Mouse (Mus musculus) hindbrain, embryonic 15.5 days (tissue): Measurements from ENCODE around the gene Zfp738. TPM values are rescaled to one million over a fixed set of nuclear protein-coding genes. Genes with fewer than 3 reads are reported as not detected.
"Not testable (repeated sequence)": the region's sequence is repeated elsewhere in the genome, so short reads cannot be mapped to it uniquely, and the experiment has no call there.

Experiments
- ATAC-seq: fragments of 200-750 bp; cut with Nextera tagmentation; 2 replicates; pipeline ENCODE4 v1.8.0; 2017; ENCODE audit warnings: low read depth, moderate number of reproducible peaks, moderate TSS enrichment; ENCODE audit not compliant: low FRiP score
- H3K27ac ChIP-seq: fragments of 300-500 bp; sonication (generic); replicated peaks from 2 replicates; pipeline ENCODE4 v1.5.1; 2015; ENCODE audit warnings: mild to moderate bottlenecking, inconsistent platforms
- H3K27me3 ChIP-seq: fragments of 300-500 bp; sonication (generic); 2 replicates; pipeline ENCODE4 v1.6.1; 2015; ENCODE audit warnings: control low read depth, inconsistent platforms
- H3K36me3 ChIP-seq: fragments of 300-500 bp; sonication (generic); 2 replicates; pipeline ENCODE4 v1.6.1; 2015; ENCODE audit warnings: control low read depth, inconsistent platforms
- H3K4me1 ChIP-seq: fragments of 300-500 bp; sonication (generic); replicated peaks from 2 replicates; pipeline ENCODE4 v1.6.1; 2015; ENCODE audit warnings: control low read depth, inconsistent platforms
- H3K4me2 ChIP-seq: fragments of 300-500 bp; sonication (generic); 2 replicates; pipeline ENCODE4 v1.6.1; 2015; ENCODE audit warnings: moderate library complexity, mild to moderate bottlenecking, inconsistent platforms
- H3K4me3 ChIP-seq: fragments of 300-500 bp; sonication (generic); 2 replicates; pipeline ENCODE4 v1.5.1; 2015; ENCODE audit warnings: mild to moderate bottlenecking, inconsistent platforms
- H3K9ac ChIP-seq: fragments of 300-500 bp; sonication (generic); 2 replicates; pipeline ENCODE4 v1.6.1; 2015; ENCODE audit warnings: inconsistent platforms
- H3K9me3 ChIP-seq: fragments of 300-500 bp; sonication (generic); 2 replicates; pipeline ENCODE4 v1.6.1; 2016; ENCODE audit warnings: control low read depth, inconsistent platforms
- WGBS: fragments of 180-500 bp; shearing (Covaris S2); methylation state at CpG from one replicate; pipeline ENCODE4 v1.1.7; 2015; 5-methylcytosine and 5-hydroxymethylcytosine counted together
- polyA plus RNA-seq: library from polyadenylated mRNA; unstranded; fragments of >200 nt; fragmentation: Nextera tagmentation; extraction: Ambion mirVana; gene quantifications from 2 replicates; pipeline ENCODE4 v1.2.1, GENCODE M21; 2015

The Zfp738 gene
- polyA plus RNA-seq = 13.6 and 15.9 TPM in 2 replicates

GRCm38 (mm10) chr13:67686971-67687370 lies at the start of gene Zfp738:
Gene Zfp738, minus strand, starts transcription at chr13:67687071.
- Histone ChIP-seq H3K27me3 (no peaks in the 10 kb centered on the region), H3K4me3 (no peak within 1 kb of the TSS), H3K9me3 (no peaks in the 10 kb centered on the region), H3K4me1 (peaks cover 9% of the 10 kb centered on the region; the same call in 1 of the 2 replicates), H3K4me2 (no peak within 1 kb of the TSS), H3K36me3 (no peaks in the 10 kb centered on the region), H3K27ac (no peak within 1 kb of the TSS), H3K9ac (no peak within 1 kb of the TSS)
- WGBS = 82% methylated on average over 4 of the region's 4 CpGs
- no peak for ATAC-seq

DNA sequence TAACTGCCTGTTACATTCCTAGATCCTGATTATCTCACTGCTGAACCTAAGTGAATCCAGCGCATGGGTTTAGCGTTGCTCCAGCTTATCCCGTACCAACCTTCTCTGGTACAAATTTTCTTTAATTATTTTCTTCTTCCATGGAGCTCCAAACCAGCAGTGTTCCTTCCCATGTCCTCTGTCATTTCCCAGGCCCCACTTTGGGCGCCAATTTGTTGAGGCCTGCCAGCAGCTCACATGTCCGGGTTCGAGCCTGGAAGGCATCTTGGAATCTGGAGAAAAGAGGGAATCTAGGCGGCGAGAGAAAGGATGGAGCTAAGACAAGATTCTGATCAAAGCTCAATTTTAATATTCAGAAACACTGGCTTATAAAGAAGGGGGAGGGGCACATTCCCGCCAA lies 47.5 kb upstream of the Zfp738 start:
- H3K27ac ChIP-seq, H3K27me3 ChIP-seq, H3K4me2 ChIP-seq, H3K9ac ChIP-seq, H3K4me3 ChIP-seq, ATAC-seq, H3K4me1 ChIP-seq, H3K36me3 ChIP-seq, H3K9me3 ChIP-seq: not testable (repeated sequence)
- WGBS = 95% methylated on average over 9 of the region's 9 CpGs

- H3K4me3 ChIP-seq = peak overlapping the region; percentile 53
- not testable (repeated sequence) for H3K27me3 ChIP-seq, H3K36me3 ChIP-seq, H3K9me3 ChIP-seq
- peak overlapping the region; percentile 31; the same call in 1 of the 2 replicates for H3K27ac ChIP-seq
- H3K4me2 ChIP-seq = peak overlapping the region; percentile 73
- peak; percentile 57; the same call in 1 of the 2 replicates for ATAC-seq
- 53% methylated on average over 4 of the region's 4 CpGs for WGBS
- peaks cover 23% of the 10 kb centered on the region for H3K4me1 ChIP-seq
- peak overlapping the region; percentile 64 for H3K9ac ChIP-seq
Observed at GRCm38 (mm10) chr13:67729441-67729840, 42.6 kb upstream of the Zfp738 start.

DNA sequence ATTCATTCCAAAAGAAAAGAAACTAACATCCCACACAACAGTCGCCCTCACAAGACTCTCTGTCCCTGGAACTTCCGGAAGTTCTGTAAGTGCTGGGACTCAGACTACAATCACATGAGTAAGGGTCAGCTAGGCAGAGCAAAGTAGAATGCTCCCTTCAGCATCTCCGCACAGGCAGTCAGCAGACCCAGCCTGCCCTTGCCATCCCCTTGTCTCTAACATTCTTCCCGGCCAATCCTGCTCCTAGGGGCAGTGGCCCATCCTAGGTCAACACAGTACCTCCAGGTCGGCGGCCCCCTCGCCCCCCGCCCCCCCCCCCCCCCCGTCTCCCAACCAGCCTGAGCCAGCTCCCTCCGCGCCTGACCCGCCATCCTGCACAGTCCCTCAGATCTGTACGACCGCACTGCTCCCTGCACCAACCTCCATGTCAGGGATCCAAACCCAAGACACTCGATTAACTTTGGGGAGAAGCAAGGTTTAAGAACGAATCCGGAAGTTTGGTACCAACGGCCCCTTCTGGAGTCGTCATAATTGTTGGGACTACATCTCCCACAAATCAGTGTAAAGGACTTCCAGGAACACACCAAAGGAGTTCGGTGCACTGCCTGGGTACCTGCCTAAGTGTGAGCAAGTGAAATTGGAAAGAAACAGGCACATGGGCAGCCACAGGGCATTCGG lies 41.9 kb upstream of the Zfp738 start, which contains the start of gene Zfp65:
Zfp65 (minus strand) TSS at position 533 of the 678 bp plus-strand sequence.
- H3K4me3 ChIP-seq = peak within 1 kb of the TSS; percentile 53
- H3K4me2 ChIP-seq = peak within 1 kb of the TSS; percentile 73
- H3K27me3 ChIP-seq = no peaks in the 10 kb centered on the region
- H3K9ac ChIP-seq = peak within 1 kb of the TSS; percentile 64
- peaks cover 23% of the 10 kb centered on the region for H3K4me1 ChIP-seq
- no peaks in the 10 kb centered on the region for H3K36me3 ChIP-seq
- H3K9me3 ChIP-seq = no peaks in the 10 kb centered on the region
- peak; percentile 89 for ATAC-seq
- H3K27ac ChIP-seq = peak within 1 kb of the TSS; percentile 31
- WGBS = 7% methylated on average over 18 of the region's 21 CpGs

DNA sequence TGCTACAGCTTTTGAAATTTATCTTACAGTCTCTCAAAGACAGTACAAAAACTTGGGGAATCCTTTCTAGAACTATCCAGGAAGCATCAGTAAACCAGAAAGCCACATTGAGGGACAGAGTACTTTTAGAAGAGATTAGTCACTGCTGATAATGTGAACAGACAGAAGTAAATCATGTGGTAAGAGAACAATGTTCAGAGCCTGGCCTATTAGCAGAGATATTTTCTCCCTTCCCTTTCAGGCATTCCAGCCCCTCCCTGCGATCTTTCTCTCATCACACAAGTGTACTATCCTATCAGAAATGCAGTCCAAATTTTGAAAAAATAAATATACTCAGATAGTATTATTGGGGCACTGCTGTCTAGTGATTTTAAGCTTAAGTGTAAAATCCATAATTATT lies 41.2 kb upstream of the Zfp738 start:
- H3K4me2 ChIP-seq = peak overlapping the region; percentile 73
- 79% methylated on average over 1 of the region's 1 CpGs for WGBS

GRCm38 (mm10) chr13:67725331-67725730 lies 38.5 kb upstream of the Zfp738 start:
- H3K9me3 ChIP-seq, H3K27me3 ChIP-seq, H3K4me2 ChIP-seq, H3K9ac ChIP-seq, H3K27ac ChIP-seq, ATAC-seq, H3K4me3 ChIP-seq, H3K36me3 ChIP-seq: not testable (repeated sequence)
- 71% methylated on average over 2 of the region's 2 CpGs for WGBS
- peaks cover 28% of the 10 kb centered on the region for H3K4me1 ChIP-seq

More for the DNA sequence above, 41.2 kb upstream of the Zfp738 start:
- Histone ChIP-seq H3K9me3 (no peaks in the 10 kb centered on the region), H3K27me3 (no peaks in the 10 kb centered on the region), H3K9ac (peak overlapping the region; percentile 64; the same call in 1 of the 2 replicates), H3K36me3 (no peaks in the 10 kb centered on the region), H3K4me3 (peak overlapping the region; percentile 53), H3K27ac (no peak overlapping the region), H3K4me1 (peaks cover 26% of the 10 kb centered on the region)
- no peak for ATAC-seq

DNA sequence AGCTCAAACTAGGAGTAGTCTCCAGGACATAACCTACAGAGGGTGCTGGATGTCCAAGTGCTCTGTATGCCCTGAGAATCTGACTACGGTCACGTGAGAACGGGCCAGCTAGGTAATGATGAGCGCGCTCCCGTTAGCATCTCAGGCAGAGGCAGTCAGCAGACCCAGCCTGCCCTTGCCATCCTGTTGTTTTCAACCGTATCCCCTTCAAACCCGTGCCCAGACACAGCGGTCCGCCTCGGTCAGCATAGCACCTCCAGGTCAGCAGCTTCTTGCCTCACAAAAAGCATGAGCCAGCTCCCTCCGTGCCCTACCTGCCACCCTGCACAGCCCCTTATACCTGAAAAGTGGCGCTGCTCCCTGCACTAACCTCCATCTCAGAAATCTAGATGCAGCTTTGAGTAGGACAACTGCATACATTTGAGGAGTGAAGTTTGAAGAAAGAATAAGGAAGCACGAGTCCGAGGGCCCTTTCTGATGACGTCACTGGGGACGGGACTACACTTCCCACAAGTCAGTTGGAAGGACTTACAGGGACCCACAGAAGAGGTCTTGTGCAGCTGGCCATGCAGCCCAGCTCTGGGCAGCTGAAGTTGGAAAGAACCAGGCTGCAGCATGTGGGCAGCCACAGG lies 37.1 kb upstream of the Zfp738 start:
- ATAC-seq = peak; percentile 94

DNA sequence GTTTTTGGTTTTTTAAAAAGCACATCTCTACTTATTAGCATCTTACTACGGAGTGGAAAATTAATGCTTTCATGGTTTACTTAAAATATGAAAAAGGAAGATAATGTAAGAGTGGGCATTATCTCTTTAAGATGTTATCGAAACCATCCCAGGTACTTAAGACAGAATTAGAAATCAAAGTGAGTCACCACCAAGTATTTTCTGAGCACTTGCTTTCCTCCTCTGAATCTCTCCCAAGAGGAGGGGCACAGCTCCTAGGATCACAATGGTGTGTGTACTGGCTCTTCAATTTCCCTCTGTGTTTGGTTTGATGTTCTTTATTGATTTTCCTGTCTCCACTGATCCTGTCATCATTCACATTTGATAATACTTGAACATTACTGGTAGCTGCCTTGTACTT lies 3.0 kb downstream of the Zfp738 start:
- H3K27me3 ChIP-seq, H3K9me3 ChIP-seq, H3K36me3 ChIP-seq, H3K4me1 ChIP-seq: not testable (repeated sequence)
- 0 out of 2 replicates have a peak, but pooled peaks have one; percentile 17 for ATAC-seq
- peak overlapping the region; percentile 69; the same call in 1 of the 2 replicates for H3K9ac ChIP-seq
- peak overlapping the region; percentile 65; the same call in 1 of the 2 replicates for H3K27ac ChIP-seq
- H3K4me3 ChIP-seq = peak overlapping the region; percentile 82
- WGBS = 66% methylated on average over 2 of the region's 2 CpGs
- H3K4me2 ChIP-seq = peak overlapping the region; percentile 84

More for the DNA sequence above, 37.1 kb upstream of the Zfp738 start:
- Histone ChIP-seq H3K9me3 (no peaks in the 10 kb centered on the region), H3K4me2 (peak overlapping the region; percentile 60), H3K27ac (peak overlapping the region; percentile 67), H3K27me3 (no peaks in the 10 kb centered on the region), H3K4me1 (peaks cover 17% of the 10 kb centered on the region), H3K4me3 (peak overlapping the region; percentile 64), H3K36me3 (no peaks in the 10 kb centered on the region), H3K9ac (peak overlapping the region; percentile 57)
- WGBS = under 1% methylated on average over 17 of the region's 17 CpGs

DNA sequence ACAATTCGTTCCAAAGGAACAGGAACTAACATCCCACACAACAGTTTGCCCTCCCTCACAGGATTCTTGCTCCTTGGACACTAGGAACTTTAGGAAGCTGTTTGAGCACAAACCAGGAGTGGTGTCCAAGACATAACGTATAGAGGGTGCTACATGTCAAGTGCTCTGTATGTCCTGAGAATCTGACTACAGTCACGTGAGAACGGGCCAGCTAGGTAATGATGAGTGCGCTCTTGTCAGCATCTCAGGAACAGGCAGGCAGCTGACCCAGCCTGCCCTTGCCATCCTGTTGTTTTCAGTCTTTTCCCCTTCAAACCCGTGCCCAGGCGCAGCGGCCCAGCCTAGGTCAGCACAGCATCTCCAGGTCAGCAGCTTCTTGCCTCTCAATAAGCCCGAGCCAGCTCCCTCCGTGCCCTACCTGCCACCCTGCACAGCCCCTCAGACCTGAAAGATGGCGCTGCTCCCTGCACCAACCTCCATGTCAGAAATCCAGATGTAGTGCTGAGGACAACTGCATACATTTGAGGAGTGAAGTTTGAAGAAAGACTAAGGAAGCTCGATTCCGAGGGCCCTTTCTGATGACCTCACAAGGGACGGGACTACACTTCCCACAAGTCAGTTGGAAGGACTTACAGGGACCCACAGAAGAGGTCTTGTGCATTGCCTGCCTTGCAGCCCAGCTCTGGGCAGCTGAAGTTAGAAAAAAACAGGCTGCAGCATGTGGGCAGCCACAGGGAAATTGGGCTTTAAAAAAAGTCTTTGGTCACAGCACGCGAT lies 3.7 kb downstream of the Zfp738 start:
- H3K4me1 ChIP-seq, H3K9me3 ChIP-seq, H3K27me3 ChIP-seq, H3K36me3 ChIP-seq: not testable (repeated sequence)
- peak overlapping the region; percentile 65 for H3K27ac ChIP-seq
- H3K9ac ChIP-seq = peak overlapping the region; percentile 69
- H3K4me2 ChIP-seq = peak overlapping the region; percentile 84
- peak; percentile 100 for ATAC-seq
- H3K4me3 ChIP-seq = peak overlapping the region; percentile 82
- WGBS = 12% methylated on average over 16 of the region's 16 CpGs

DNA sequence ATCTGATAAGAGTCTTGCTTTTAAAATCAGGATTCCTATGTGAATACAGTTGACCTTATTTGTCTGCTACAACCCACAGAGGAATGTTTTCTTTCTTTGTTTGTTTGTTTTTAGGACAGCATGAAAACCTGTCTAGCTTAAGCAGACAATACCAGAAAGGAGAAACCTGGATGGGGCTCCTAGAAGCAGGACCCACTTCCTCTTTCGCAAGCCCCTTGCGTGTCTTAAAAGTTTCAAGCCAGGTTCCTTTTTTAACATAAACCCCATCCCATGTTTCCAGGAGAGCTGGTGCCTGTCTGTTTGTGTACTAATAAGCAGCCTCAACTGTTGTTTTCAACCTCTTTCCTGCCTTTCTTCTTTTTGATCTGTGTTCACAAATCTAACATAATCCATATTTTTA lies 12.0 kb downstream of the Zfp738 start:
- Histone ChIP-seq H3K9ac (no peak overlapping the region), H3K4me2 (no peak overlapping the region), H3K36me3 (peaks cover 11% of the 10 kb centered on the region), H3K9me3 (no peaks in the 10 kb centered on the region), H3K27me3 (no peaks in the 10 kb centered on the region), H3K4me1 (no peaks in the 10 kb centered on the region), H3K4me3 (no peak overlapping the region), H3K27ac (no peak overlapping the region)
- 93% methylated on average over 2 of the region's 2 CpGs for WGBS
- ATAC-seq = no peak

GRCm38 (mm10) chr13:67652496-67652895 lies 34.4 kb downstream of the Zfp738 start:
- H3K27ac ChIP-seq = no peak overlapping the region
- no peak overlapping the region for H3K4me2 ChIP-seq
- H3K4me1 ChIP-seq = no peaks in the 10 kb centered on the region
- no peaks in the 10 kb centered on the region for H3K27me3 ChIP-seq
- WGBS = 41% methylated on average over 3 of the region's 3 CpGs
- no peaks in the 10 kb centered on the region for H3K9me3 ChIP-seq
- no peak overlapping the region for H3K9ac ChIP-seq
- ATAC-seq = no peak
- no peak overlapping the region for H3K4me3 ChIP-seq
- no peaks in the 10 kb centered on the region for H3K36me3 ChIP-seq
